Mouse (Mus musculus) heart, embryonic 13.5 days (tissue): Measurements from ENCODE around the gene Chn1. TPM values are rescaled to one million over a fixed set of nuclear protein-coding genes. Genes with fewer than 3 reads are reported as not detected.

Experiments
- ATAC-seq: fragments of 200-750 bp; cut with Nextera tagmentation; 2 replicates; pipeline ENCODE4 v1.8.0; 2017; ENCODE audit warnings: moderate TSS enrichment; ENCODE audit not compliant: insufficient number of reproducible peaks, low FRiP score, low TSS enrichment; ENCODE audit errors: extremely low read depth
- H3K27ac ChIP-seq: fragments of 300-500 bp; sonication (generic); replicated peaks from 2 replicates; pipeline ENCODE4 v1.5.1; 2015; ENCODE audit warnings: moderate library complexity, mild to moderate bottlenecking, inconsistent platforms
- H3K27me3 ChIP-seq: fragments of 300-500 bp; sonication (generic); replicated peaks from 2 replicates; pipeline ENCODE4 v1.6.1; 2015; ENCODE audit warnings: mild to moderate bottlenecking, inconsistent platforms
- H3K36me3 ChIP-seq: fragments of 300-500 bp; sonication (generic); 2 replicates; pipeline ENCODE4 v1.6.1; 2015; ENCODE audit warnings: mild to moderate bottlenecking, inconsistent platforms
- H3K4me1 ChIP-seq: fragments of 300-500 bp; sonication (generic); 2 replicates; pipeline ENCODE4 v1.6.1; 2015; ENCODE audit warnings: inconsistent platforms
- H3K4me2 ChIP-seq: fragments of 300-500 bp; sonication (generic); 2 replicates; pipeline ENCODE4 v1.6.1; 2015; ENCODE audit warnings: inconsistent platforms, mild to moderate bottlenecking, moderate library complexity
- H3K4me3 ChIP-seq: fragments of 300-500 bp; sonication (generic); 2 replicates; pipeline ENCODE4 v1.5.1; 2015; ENCODE audit warnings: moderate library complexity, mild to moderate bottlenecking, inconsistent platforms
- H3K9ac ChIP-seq: fragments of 300-500 bp; sonication (generic); 2 replicates; pipeline ENCODE4 v1.6.1; 2015; ENCODE audit warnings: inconsistent platforms, mild to moderate bottlenecking, moderate library complexity
- H3K9me3 ChIP-seq: fragments of 300-500 bp; sonication (generic); 2 replicates; pipeline ENCODE4 v1.6.1; 2016; ENCODE audit warnings: inconsistent platforms
- WGBS: fragments of 180-500 bp; shearing (Covaris S2); methylation state at CpG from one replicate; pipeline ENCODE4 v1.1.7; 2015; ENCODE audit warnings: mixed read lengths; 5-methylcytosine and 5-hydroxymethylcytosine counted together
- polyA plus RNA-seq: library from polyadenylated mRNA; unstranded; fragments of >200 nt; fragmentation: Nextera tagmentation; extraction: Ambion mirVana; gene quantifications from 2 replicates; pipeline ENCODE4 v1.2.1, GENCODE M21; 2015

Chn1 gene
- polyA plus RNA-seq, 1 experiment from 2014 or later: 16.7 TPM

GRCm38 (mm10) chr2:73780321-73781010, 5.3 kb upstream of the Chn1 start:
- peaks cover 5% of the 10 kb centered on the region; the same call in 1 of the 2 replicates for H3K9me3 ChIP-seq
- H3K4me2 ChIP-seq: no peak overlapping the region
- no peak overlapping the region for H3K27ac ChIP-seq
- no peak overlapping the region for H3K9ac ChIP-seq
- peaks cover 5% of the 10 kb centered on the region; the same call in 1 of the 2 replicates for H3K27me3 ChIP-seq
- H3K36me3 ChIP-seq: no peaks in the 10 kb centered on the region
- WGBS: 74% methylated on average over 14 of the region's 14 CpGs
- no peak overlapping the region for H3K4me3 ChIP-seq
- H3K4me1 ChIP-seq: peaks cover 45% of the 10 kb centered on the region
- ATAC-seq: no peak

DNA sequence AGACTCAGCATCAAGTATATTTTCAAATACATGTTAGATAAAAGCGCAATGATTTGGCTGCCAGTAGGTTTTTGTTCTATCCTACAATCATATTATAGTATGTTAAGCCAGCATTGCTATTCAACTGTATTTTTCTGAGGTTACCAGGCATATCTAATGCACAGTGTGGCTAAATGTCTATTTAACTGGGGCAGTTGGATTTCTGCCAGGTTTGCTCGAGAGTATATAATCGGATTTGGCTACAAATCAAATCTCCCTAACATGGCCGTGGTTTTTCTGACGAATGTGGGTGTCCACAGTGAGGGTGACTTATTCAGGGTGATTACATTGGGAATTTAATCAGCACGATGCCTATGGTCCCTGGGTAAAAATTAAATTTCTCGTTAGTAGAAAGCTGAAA, 4.7 kb upstream of the Chn1 start:
- H3K9ac ChIP-seq: no peak overlapping the region
- no peak overlapping the region for H3K27ac ChIP-seq
- peaks cover 45% of the 10 kb centered on the region for H3K4me1 ChIP-seq
- no peak for ATAC-seq
- no peak overlapping the region for H3K4me3 ChIP-seq
- peaks cover 5% of the 10 kb centered on the region; the same call in 1 of the 2 replicates for H3K9me3 ChIP-seq
- 47% methylated on average over 7 of the region's 7 CpGs for WGBS
- H3K4me2 ChIP-seq: no peak overlapping the region
- H3K36me3 ChIP-seq: no peaks in the 10 kb centered on the region
- peaks cover 5% of the 10 kb centered on the region; the same call in 1 of the 2 replicates for H3K27me3 ChIP-seq

DNA sequence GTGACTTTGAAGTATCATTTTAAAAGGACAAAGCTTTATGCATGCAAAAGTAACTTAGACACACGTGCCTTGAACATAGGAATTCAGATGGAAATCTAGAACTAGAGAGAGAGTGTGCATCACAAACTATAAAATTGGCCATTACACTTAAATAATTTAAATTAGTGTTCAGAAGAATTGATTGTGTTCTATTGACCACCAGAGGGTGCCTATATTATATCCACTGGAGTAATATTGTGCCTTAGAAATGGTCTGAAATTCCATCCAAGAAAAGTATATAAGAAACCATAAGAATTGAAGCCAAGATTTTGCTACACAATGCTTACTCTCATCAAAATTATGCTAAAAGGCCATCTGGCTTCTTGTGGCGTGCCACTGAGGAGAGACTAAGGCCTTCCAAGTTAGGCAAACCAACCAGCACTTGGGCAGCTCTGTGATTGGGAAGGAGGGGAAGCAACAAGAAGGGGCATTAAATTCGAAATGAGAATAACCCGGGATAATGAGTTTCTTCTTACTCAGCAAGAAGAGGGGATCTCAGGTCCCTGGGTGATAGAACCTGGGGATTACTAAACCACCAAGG, 4.0 kb upstream of the Chn1 start:
- Histone ChIP-seq H3K9ac (no peak overlapping the region), H3K27me3 (peaks cover 5% of the 10 kb centered on the region; the same call in 1 of the 2 replicates), H3K4me3 (no peak overlapping the region), H3K27ac (no peak overlapping the region), H3K9me3 (no peaks in the 10 kb centered on the region), H3K36me3 (no peaks in the 10 kb centered on the region), H3K4me2 (no peak overlapping the region), H3K4me1 (peaks cover 50% of the 10 kb centered on the region)
- WGBS: 69% methylated on average over 4 of the region's 4 CpGs
- ATAC-seq: no peak

DNA sequence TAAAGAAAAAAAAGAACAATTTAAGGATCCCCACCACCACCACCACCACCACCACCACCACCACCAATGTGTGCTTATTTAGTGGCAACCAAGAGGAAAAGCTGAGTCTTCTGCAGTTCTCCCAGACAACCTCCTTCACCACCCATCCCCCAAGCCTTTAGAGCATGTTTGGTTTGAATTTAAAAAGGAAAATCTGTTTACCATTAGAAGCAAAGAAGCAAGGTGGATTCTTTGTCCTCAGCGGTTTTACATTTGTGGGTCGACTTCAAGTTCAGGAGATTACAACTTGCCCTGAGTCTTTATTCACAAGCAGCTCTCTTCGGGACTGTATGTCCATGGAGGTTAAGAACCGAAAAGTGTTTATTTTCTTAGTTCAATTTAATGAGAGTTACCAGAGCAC, 1.8 kb upstream of the Chn1 start:
- no peaks in the 10 kb centered on the region for H3K36me3 ChIP-seq
- WGBS: 38% methylated on average over 4 of the region's 4 CpGs
- peaks cover 5% of the 10 kb centered on the region; the same call in 1 of the 2 replicates for H3K27me3 ChIP-seq
- ATAC-seq: no peak
- peaks cover 50% of the 10 kb centered on the region for H3K4me1 ChIP-seq
- H3K9me3 ChIP-seq: no peaks in the 10 kb centered on the region
- H3K27ac ChIP-seq: no peak overlapping the region
- H3K9ac ChIP-seq: no peak overlapping the region
- no peak overlapping the region for H3K4me2 ChIP-seq
- no peak overlapping the region for H3K4me3 ChIP-seq

GRCm38 (mm10) chr2:73775683-73776310, 651 bp upstream of the Chn1 start:
- Histone ChIP-seq H3K4me3 (peak overlapping the region; percentile 82), H3K9me3 (no peaks in the 10 kb centered on the region), H3K27ac (no peak overlapping the region), H3K4me2 (peak overlapping the region; percentile 85), H3K27me3 (peaks cover 5% of the 10 kb centered on the region; the same call in 1 of the 2 replicates), H3K36me3 (no peaks in the 10 kb centered on the region), H3K4me1 (peaks cover 47% of the 10 kb centered on the region), H3K9ac (peak overlapping the region; percentile 94)
- 1% methylated on average over 22 of the region's 22 CpGs for WGBS
- no peak for ATAC-seq

DNA sequence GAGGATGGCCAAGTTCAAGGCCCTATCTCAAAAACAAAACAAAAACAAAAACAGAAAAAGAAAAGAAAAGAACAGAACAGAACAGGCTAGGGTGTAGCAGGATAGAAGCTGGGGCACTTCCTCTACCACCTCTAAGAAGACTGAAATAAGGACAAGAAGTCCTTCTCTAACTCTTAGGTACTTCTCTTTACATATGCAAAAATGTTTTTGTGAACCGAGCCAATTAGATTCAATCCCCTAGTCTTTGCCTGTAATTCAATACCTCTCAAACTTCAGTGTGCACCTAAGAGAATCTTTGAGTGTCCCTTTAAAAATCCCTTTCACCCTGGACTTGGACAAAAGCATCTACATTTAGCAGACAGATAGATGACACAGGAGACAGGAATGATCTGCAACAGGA, 2.2 kb downstream of the Chn1 start:
- Histone ChIP-seq H3K36me3 (no peaks in the 10 kb centered on the region), H3K4me3 (no peak overlapping the region), H3K4me1 (peaks cover 25% of the 10 kb centered on the region), H3K27ac (no peak overlapping the region), H3K9ac (0 out of 2 replicates have a peak overlapping the region, but pooled peaks have one; percentile 19), H3K9me3 (no peaks in the 10 kb centered on the region), H3K4me2 (peak overlapping the region; percentile 85), H3K27me3 (peaks cover 5% of the 10 kb centered on the region; the same call in 1 of the 2 replicates)
- ATAC-seq: no peak
- WGBS: 40% methylated on average over 1 of the region's 1 CpGs

GRCm38 (mm10) chr2:73768669-73769068, 6.5 kb downstream of the Chn1 start:
- Histone ChIP-seq H3K4me3 (no peak overlapping the region), H3K36me3 (no peaks in the 10 kb centered on the region), H3K27ac (no peak overlapping the region), H3K9ac (no peak overlapping the region), H3K27me3 (no peaks in the 10 kb centered on the region), H3K4me1 (peaks cover 24% of the 10 kb centered on the region), H3K9me3 (no peaks in the 10 kb centered on the region), H3K4me2 (no peak overlapping the region)
- 74% methylated on average over 4 of the region's 4 CpGs for WGBS
- ATAC-seq: no peak

- Histone ChIP-seq H3K27ac (no peak overlapping the region), H3K4me1 (peaks cover 24% of the 10 kb centered on the region), H3K27me3 (no peaks in the 10 kb centered on the region), H3K9me3 (no peaks in the 10 kb centered on the region), H3K9ac (no peak overlapping the region), H3K4me3 (no peak overlapping the region), H3K36me3 (0 out of 2 replicates have a peak, but pooled peaks cover 3% of the 10 kb centered on the region), H3K4me2 (no peak overlapping the region)
- 43% methylated on average over 3 of the region's 3 CpGs for WGBS
- no peak for ATAC-seq
Measured at GRCm38 (mm10) chr2:73763541-73763940, 11.6 kb downstream of the Chn1 start.

DNA sequence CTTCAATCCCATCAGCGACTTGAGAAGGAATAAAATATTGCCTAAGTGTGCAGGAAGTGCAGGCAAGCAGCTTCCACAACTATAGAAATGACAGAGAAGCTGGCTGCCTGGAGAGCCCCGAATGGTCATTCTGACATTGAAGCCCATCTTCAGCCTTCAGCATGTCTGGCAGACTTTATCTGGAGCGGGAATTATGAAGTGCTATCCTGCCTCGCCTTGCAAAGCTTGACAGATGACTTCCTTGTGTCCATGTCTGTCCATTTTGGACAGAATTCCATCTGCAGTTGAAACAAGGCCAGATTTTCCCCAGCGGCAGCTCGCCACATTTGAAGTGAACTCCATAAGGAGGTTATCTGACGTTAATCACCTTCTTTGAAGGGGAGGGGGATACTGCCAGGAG, 15.2 kb downstream of the Chn1 start:
- no peak overlapping the region for H3K4me2 ChIP-seq
- peaks cover 14% of the 10 kb centered on the region; the same call in 1 of the 2 replicates for H3K36me3 ChIP-seq
- no peaks in the 10 kb centered on the region for H3K9me3 ChIP-seq
- H3K27me3 ChIP-seq: no peaks in the 10 kb centered on the region
- H3K27ac ChIP-seq: no peak overlapping the region
- ATAC-seq: no peak
- no peak overlapping the region for H3K4me3 ChIP-seq
- 51% methylated on average over 7 of the region's 7 CpGs for WGBS
- peaks cover 24% of the 10 kb centered on the region for H3K4me1 ChIP-seq
- H3K9ac ChIP-seq: no peak overlapping the region

DNA sequence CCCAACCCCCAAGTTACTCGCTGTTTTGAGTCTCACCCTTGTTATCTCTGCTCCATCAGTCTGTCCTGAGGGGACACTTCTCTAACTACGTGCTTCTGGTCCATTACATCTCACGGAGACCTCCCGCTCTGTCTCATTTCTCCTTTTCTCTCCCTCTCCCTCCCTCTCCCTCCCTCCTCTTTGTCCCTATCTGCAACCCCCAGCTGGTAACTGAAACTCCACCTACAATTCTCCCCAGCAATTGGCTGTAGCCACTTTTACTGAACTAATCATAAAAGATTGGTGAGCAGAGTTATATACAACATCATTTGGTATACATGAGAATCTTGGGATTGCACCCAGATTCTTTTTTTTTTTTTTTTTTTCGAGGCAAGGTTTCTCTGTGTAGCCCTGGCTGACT, 16.1 kb downstream of the Chn1 start:
- Histone ChIP-seq H3K9ac (no peak overlapping the region), H3K27me3 (no peaks in the 10 kb centered on the region), H3K36me3 (peaks cover 16% of the 10 kb centered on the region; the same call in 1 of the 2 replicates), H3K4me3 (no peak overlapping the region), H3K4me2 (no peak overlapping the region), H3K9me3 (no peaks in the 10 kb centered on the region), H3K4me1 (peaks cover 15% of the 10 kb centered on the region), H3K27ac (no peak overlapping the region)
- WGBS: 72% methylated on average over 5 of the region's 5 CpGs
- no peak for ATAC-seq

DNA sequence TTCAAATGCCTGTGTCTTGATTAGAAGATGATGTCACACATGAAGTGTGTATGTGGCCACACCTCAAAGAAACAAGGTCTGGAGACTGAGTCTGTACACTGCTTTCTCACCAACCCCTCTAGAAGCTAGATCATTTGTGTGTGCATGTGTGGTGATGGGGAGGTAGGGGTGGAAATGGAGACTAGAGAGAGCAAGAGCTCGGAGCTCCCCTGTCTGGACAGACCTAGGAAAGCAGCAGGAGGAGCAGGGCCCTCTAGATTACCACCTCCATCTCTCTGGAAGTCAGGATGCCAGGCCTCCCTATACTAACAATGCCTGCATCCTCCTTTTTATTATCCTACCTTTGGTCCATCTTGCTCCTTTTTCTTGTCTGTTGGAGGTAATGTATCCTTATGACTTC, 27.8 kb downstream of the Chn1 start:
- Histone ChIP-seq H3K36me3 (peaks cover 4% of the 10 kb centered on the region; the same call in 1 of the 2 replicates), H3K27me3 (no peaks in the 10 kb centered on the region), H3K9me3 (no peaks in the 10 kb centered on the region), H3K4me3 (no peak overlapping the region), H3K27ac (no peak overlapping the region), H3K4me1 (no peaks in the 10 kb centered on the region), H3K4me2 (no peak overlapping the region), H3K9ac (no peak overlapping the region)
- WGBS: 85% methylated on average over 1 of the region's 1 CpGs
- ATAC-seq: no peak
